Mouse (Mus musculus) CH12.LX (cell line): Measurements from ENCODE around the gene Psmb6. TPM values are rescaled to one million over a fixed set of nuclear protein-coding genes. Genes with fewer than 3 reads are reported as not detected.
A peak's percentile ranks its signal among the peaks of the same experiment; 100 is the strongest.
"Not testable (repeated sequence)": the region's sequence is repeated elsewhere in the genome, so short reads cannot be mapped to it uniquely, and the experiment has no call there.

Experiments
- DNase-seq: peaks from one replicate; pipeline ENCODE4 v3.0.0-alpha.2; 2013; ENCODE audit errors: extremely low read depth
- H3K27ac ChIP-seq: 2 replicates; pipeline ENCODE4 v1.5.1; 2012; ENCODE audit warnings: low read depth, mild to moderate bottlenecking, control low read depth, moderate library complexity; ENCODE audit not compliant: insufficient read depth
- H3K27me3 ChIP-seq: replicated peaks from 2 replicates; pipeline ENCODE3; 2012; ENCODE audit warnings: inconsistent platforms
- H3K36me3 ChIP-seq, 2 experiments: replicated peaks in 1 of 2; 2 replicates each; pipeline versions ENCODE3 to v1.6.1; 2012; ENCODE audit warnings: inconsistent platforms in 1 of 2, low read length in 1 of 2, mild to moderate bottlenecking in 1 of 2, mixed read lengths in 1 of 2, moderate library complexity in 1 of 2; ENCODE audit not compliant: control insufficient read depth in 1 of 2, insufficient read depth in 1 of 2
- H3K4me1 ChIP-seq, 2 experiments: 2 replicates each; pipeline ENCODE4 v1.6.1; 2012; ENCODE audit warnings: inconsistent platforms in 1 of 2, moderate library complexity in 1 of 2; ENCODE audit not compliant: insufficient read depth in 2 of 2, control insufficient read depth in 1 of 2
- H3K4me2 ChIP-seq: 2 replicates; pipeline ENCODE4 v1.6.1; 2012; ENCODE audit warnings: low read depth, mild to moderate bottlenecking, control low read depth; ENCODE audit not compliant: poor library complexity, insufficient read depth, severe bottlenecking
- H3K4me3 ChIP-seq, 3 experiments: fragments of 150-350 bp in 1 of 3; sonication (generic) in 1 of 3; replicated peaks in 1 of 3; 2 replicates each; pipeline versions ENCODE3 to v1.5.1; 2011 to 2012; ENCODE audit warnings: low read depth in 2 of 3, low read length in 2 of 3, mild to moderate bottlenecking in 2 of 3, moderate library complexity in 2 of 3, control low read depth in 1 of 3, improper control_type of control experiment in 1 of 3, inconsistent platforms in 1 of 3, mixed read lengths in 1 of 3; ENCODE audit not compliant: poor library complexity in 1 of 3
- H3K79me2 ChIP-seq: replicated peaks from 2 replicates; pipeline ENCODE4 v1.6.1; 2012; ENCODE audit warnings: mild to moderate bottlenecking, moderate library complexity; ENCODE audit not compliant: control insufficient read depth, poor library complexity, insufficient read depth, severe bottlenecking; ENCODE audit errors: extremely low read depth
- H3K9ac ChIP-seq: 2 replicates; pipeline ENCODE4 v1.6.1; 2012; ENCODE audit warnings: low read depth, mild to moderate bottlenecking, control low read depth, moderate library complexity; ENCODE audit not compliant: insufficient read depth
- H3K9me3 ChIP-seq: replicated peaks from 2 replicates; pipeline ENCODE3; 2012; ENCODE audit warnings: low read length, inconsistent platforms, mixed read lengths
- CHD1 ChIP-seq: IDR thresholded peaks from 2 replicates; pipeline ENCODE4 v1.6.1; 2012; ENCODE audit warnings: low read depth, low read length, improper control_type of control experiment, inconsistent platforms
- CTCF ChIP-seq, 2 experiments: IDR thresholded peaks in 1 of 2; conservative IDR thresholded peaks in 1 of 2; 2 replicates each; pipeline ENCODE4 v1.5.1; 2011 to 2012; ENCODE audit warnings: low read depth in 2 of 2, low read length in 2 of 2, improper control_type of control experiment in 1 of 2, inconsistent platforms in 1 of 2, mild to moderate bottlenecking in 1 of 2, moderate library complexity in 1 of 2
- E2F4 ChIP-seq: IDR thresholded peaks from 2 replicates; pipeline ENCODE4 v1.6.1; 2011; ENCODE audit warnings: low read depth, low read length, improper control_type of control experiment; ENCODE audit not compliant: insufficient replicate concordance
- ETS1 ChIP-seq: conservative IDR thresholded peaks from 2 replicates; pipeline ENCODE4 v1.6.1; 2012; ENCODE audit warnings: low read depth, mild to moderate bottlenecking, inconsistent platforms, low read length, improper control_type of control experiment, moderate library complexity
- GABPA ChIP-seq: IDR thresholded peaks from 2 replicates; pipeline ENCODE4 v1.6.1; 2012; ENCODE audit warnings: low read depth, low read length, improper control_type of control experiment, inconsistent platforms; ENCODE audit not compliant: insufficient replicate concordance
- HCFC1 ChIP-seq: IDR thresholded peaks from 2 replicates; pipeline ENCODE4 v1.6.1; 2012; ENCODE audit warnings: low read depth, mild to moderate bottlenecking, inconsistent platforms, low read length, improper control_type of control experiment
- IRF4 ChIP-seq: IDR thresholded peaks from 2 replicates; pipeline ENCODE4 v1.6.1; 2014; ENCODE audit warnings: low read depth, mild to moderate bottlenecking, inconsistent platforms, low read length, improper control_type of control experiment
- JUN ChIP-seq: IDR thresholded peaks from 2 replicates; pipeline ENCODE4 v1.6.1; 2011; ENCODE audit warnings: low read depth, mild to moderate bottlenecking, low read length, improper control_type of control experiment, moderate library complexity; ENCODE audit not compliant: insufficient read depth
- MAFK ChIP-seq: IDR thresholded peaks from 2 replicates; pipeline ENCODE4 v1.6.1; 2011; ENCODE audit warnings: low read length, improper control_type of control experiment; ENCODE audit not compliant: insufficient replicate concordance
- MAX ChIP-seq: IDR thresholded peaks from 2 replicates; pipeline ENCODE4 v1.6.1; 2011; ENCODE audit warnings: low read length, improper control_type of control experiment
- MAZ ChIP-seq: IDR thresholded peaks from 2 replicates; pipeline ENCODE4 v1.6.1; 2012; ENCODE audit warnings: low read depth, mild to moderate bottlenecking, inconsistent platforms, low read length, improper control_type of control experiment, moderate library complexity
- MXI1 ChIP-seq: IDR thresholded peaks from 2 replicates; pipeline ENCODE4 v1.6.1; 2011; ENCODE audit warnings: mild to moderate bottlenecking, low read depth, low read length, improper control_type of control experiment
- POLR2A ChIP-seq: IDR thresholded peaks from 2 replicates; pipeline ENCODE4 v1.6.1; 2011; ENCODE audit warnings: low read depth, mild to moderate bottlenecking, improper control_type of control experiment, low read length
- POLR2AphosphoS2 ChIP-seq: IDR thresholded peaks from 2 replicates; pipeline ENCODE4 v1.6.1; 2011; ENCODE audit warnings: low read depth, low read length, improper control_type of control experiment
- SIN3A ChIP-seq: IDR thresholded peaks from 2 replicates; pipeline ENCODE4 v1.6.1; 2012; ENCODE audit warnings: low read length, improper control_type of control experiment, inconsistent platforms
- TBP ChIP-seq: conservative IDR thresholded peaks from 2 replicates; pipeline ENCODE4 v1.6.1; 2011; ENCODE audit warnings: low read depth, low read length, improper control_type of control experiment
- USF1 ChIP-seq: IDR thresholded peaks from 2 replicates; pipeline ENCODE4 v1.6.1; 2014; ENCODE audit warnings: low read depth, mild to moderate bottlenecking, inconsistent platforms, low read length, improper control_type of control experiment
- ZNF384 ChIP-seq: IDR thresholded peaks from 2 replicates; pipeline ENCODE4 v1.6.1; 2012; ENCODE audit warnings: low read depth, low read length, improper control_type of control experiment, inconsistent platforms
- dilution Hi-C: fragments of 300-500 bp; cut with MboI; formaldehyde crosslinking; loops from 2 replicates; pipeline ENCODE4 v1.14.3; 2020; ENCODE audit warnings: low sequenced_read_pairs; ENCODE audit not compliant: extremely low pct_unique_long_range_greater_than_20kb, extremely low pct_ligation_motif_present
- in situ Hi-C: fragments of 300-500 bp; cut with MboI; formaldehyde crosslinking; loops from 3 replicates; pipeline ENCODE4 v1.14.3; 2019; ENCODE audit warnings: low sequenced_read_pairs, low pct_ligation_motif_present, low pct_unique_long_range_greater_than_20kb, mixed read lengths
- polyA plus RNA-seq: library from polyadenylated mRNA; unstranded; fragments of >175 nt; gene quantifications from 2 replicates; pipeline ENCODE4 v1.2.1, GENCODE M21; 2012; ENCODE audit warnings: low read depth; ENCODE audit not compliant: insufficient read length
- total RNA-seq, 2 experiments: library from RNA; depleted of rRNA; stranded (reverse); fragments of 300-350 nt in 1 of 2; fragments of >200 nt in 1 of 2; gene quantifications; 2 replicates each; pipeline ENCODE4 v1.2.3; 2012 to 2014

Psmb6 gene
- total and polyA plus RNA-seq, 3 experiments = 779 to 921 (median 831) TPM

DNA sequence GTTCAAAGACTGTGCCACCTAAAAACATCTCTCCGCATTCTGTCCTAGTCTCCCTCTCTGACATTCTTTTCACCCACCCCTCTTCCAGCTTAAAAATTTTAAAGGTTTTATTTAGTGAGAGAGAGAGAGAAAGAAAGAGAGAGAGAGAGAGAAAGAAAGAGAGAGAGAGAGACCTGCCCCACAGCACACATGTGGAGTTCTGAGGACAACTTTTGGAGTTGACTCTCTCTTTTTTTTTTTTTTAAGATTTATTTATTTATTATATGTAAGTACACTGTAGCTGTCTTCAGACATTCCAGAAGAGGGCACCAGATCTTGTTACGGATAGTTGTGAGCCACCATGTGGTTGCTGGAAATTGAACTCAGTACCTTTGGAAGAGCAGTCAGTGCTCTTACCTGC lies 5.9 kb downstream of the Psmb6 start:
- Histone ChIP-seq H3K4me1 (peaks cover 14 to 57% of the 10 kb centered on the region in 2 experiments), H3K36me3 (peaks cover 24 to 36% of the 10 kb centered on the region in 2 experiments)
- H3K27me3 ChIP-seq, H3K27ac ChIP-seq, H3K4me3 ChIP-seq, H3K9ac ChIP-seq, dilution Hi-C loops, in situ Hi-C loops, H3K4me2 ChIP-seq, H3K9me3 ChIP-seq, H3K79me2 ChIP-seq, DNase-seq: not testable (repeated sequence)
- peak in 1 of 2 experiments; percentile 32; a peak in 1 of 4 replicates for TF ChIP-seq CTCF (conservative IDR thresholded peaks at IDR 0.05 in 1 of 2, IDR thresholded peaks at IDR 0.05 in 1 of 2; ENCODE audit: low read depth in 2 of 2, low read length in 2 of 2)
- TF ChIP-seq ZNF384 = peak; percentile 57

DNA sequence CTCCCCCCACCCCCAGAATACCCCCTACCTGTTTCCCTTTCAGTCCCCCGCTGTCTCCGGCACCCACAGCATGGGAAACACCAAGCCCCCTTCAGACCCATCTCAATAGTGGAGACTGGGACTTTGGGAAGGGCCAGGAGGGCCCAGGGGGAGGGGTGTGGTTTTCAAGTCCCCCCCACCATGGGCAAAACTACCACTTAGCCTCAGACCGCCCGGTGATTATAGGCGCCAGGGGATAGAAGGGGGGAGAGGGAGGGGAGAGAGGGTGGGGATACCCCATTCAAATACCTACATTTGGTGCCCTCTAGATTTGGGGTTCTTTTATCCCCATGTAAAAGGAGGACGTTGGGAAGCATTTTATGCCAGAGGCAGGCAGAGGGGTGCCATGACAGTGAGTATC lies 7.7 kb downstream of the Psmb6 start, which contains the start of gene Gm40193:
Gene Gm40193, minus strand, starts transcription at position 101 of the 400 bp plus-strand sequence.
- H3K36me3 ChIP-seq = peaks cover 9 to 19% of the 10 kb centered on the region in 2 experiments
- DNase-seq = no peak
- in situ Hi-C loops (no loop called here), dilution Hi-C loops (no loop called here)
- no peak within 1 kb of the TSS for H3K4me2 ChIP-seq
- H3K79me2 ChIP-seq = no peaks in the 10 kb centered on the region
- H3K27me3 ChIP-seq = no peaks in the 10 kb centered on the region
- H3K4me3 ChIP-seq = no peak within 1 kb of the TSS
- no peaks in the 10 kb centered on the region for H3K9me3 ChIP-seq
- H3K9ac ChIP-seq = no peak within 1 kb of the TSS
- H3K27ac ChIP-seq = no peak within 1 kb of the TSS
- no peak for TF ChIP-seq CHD1
- no peak for TF ChIP-seq E2F4
- TF ChIP-seq MAX = no peak
- no peak for TF ChIP-seq ETS1
- no peak for TF ChIP-seq ZNF384
- no peak for TF ChIP-seq POLR2AphosphoS2
- no peak for TF ChIP-seq IRF4
- no peak for TF ChIP-seq MAFK
- TF ChIP-seq GABPA = no peak
- no peak for TF ChIP-seq MXI1
- no peak for TF ChIP-seq USF1
- no peak for TF ChIP-seq POLR2A
- TF ChIP-seq TBP = no peak
- TF ChIP-seq MAZ = no peak
- peaks cover 3 to 40% of the 10 kb centered on the region in 2 experiments; a peak in 2 of 4 replicates for H3K4me1 ChIP-seq

- no peaks in the 10 kb centered on the region for H3K79me2 ChIP-seq
- H3K27ac ChIP-seq = no peak overlapping the region
- peak overlapping the region; percentile 62 for H3K9ac ChIP-seq
- no peaks in the 10 kb centered on the region for H3K27me3 ChIP-seq
- H3K36me3 ChIP-seq = peaks cover 0 to 7% of the 10 kb centered on the region in 2 experiments
- no peaks in the 10 kb centered on the region for H3K9me3 ChIP-seq
- peak overlapping the region; percentile 53 to 71 (median 57) for H3K4me3 ChIP-seq
- peak overlapping the region; percentile 66; the same call in 1 of the 2 replicates for H3K4me2 ChIP-seq
- DNase-seq = no peak
- dilution Hi-C loops = no loop called here
- TF ChIP-seq MAFK (peak; percentile 94), ETS1 (no peak), SIN3A (0 out of 2 replicates have a peak, but pooled peaks have one; percentile 7), HCFC1 (no peak), JUN (no peak), MAX (no peak), POLR2AphosphoS2 (no peak), IRF4 (no peak)
- H3K4me1 ChIP-seq = peaks cover 0 to 22% of the 10 kb centered on the region in 2 experiments; a peak in 2 of 4 replicates
- in situ Hi-C loops = no loop called here
Measured at GRCm38 (mm10) chr11:70539423-70539822, 14.3 kb downstream of the Psmb6 start.
